Mouse (Mus musculus) left cerebral cortex, postnatal 25 days (tissue): ENCODE results near the gene Dlgap1. TPM values are rescaled to one million over a fixed set of nuclear protein-coding genes. Genes with fewer than 3 reads are reported as not detected.

Experiments used
- DNase-seq, 2 experiments: peaks; one replicate each; pipeline ENCODE4 v3.0.0; 2022; ENCODE audit warnings: low spot score in 2 of 2, mixed read lengths in 1 of 2
- intact Hi-C: fragments of 180-260 bp; cut with DNase I; formaldehyde crosslinking; loops from one replicate; pipeline ENCODE4 v1.15.1; 2025
- total RNA-seq, 2 experiments: library from RNA; stranded (reverse); gene quantifications; 2 replicates each; pipeline ENCODE4 v1.2.3; 2021

Dlgap1 gene
- total RNA-seq, 2 experiments from 2014 or later = 420 to 443 TPM

DNA sequence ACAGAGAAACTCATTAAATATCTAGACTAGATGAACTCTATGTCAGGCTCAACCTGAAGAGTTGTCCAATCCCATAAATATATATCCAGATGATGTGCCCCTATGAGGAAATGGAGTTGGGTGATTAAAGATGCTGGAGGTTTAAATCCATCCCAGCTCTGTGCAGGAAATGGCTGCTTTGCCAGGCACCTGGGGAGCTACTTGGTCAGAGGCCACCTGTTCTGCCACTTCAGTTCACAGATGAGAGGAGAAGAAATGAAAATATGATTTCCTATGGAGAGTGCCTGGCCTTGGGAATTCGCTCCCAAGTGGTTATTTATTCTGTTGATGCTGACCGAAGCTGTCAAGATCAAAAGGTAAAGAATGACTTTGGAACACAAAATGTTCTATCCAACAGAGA lies 160.3 kb downstream of the Dlgap1 start:
- no peak for DNase-seq
- intact Hi-C loops = no loop called here

DNA sequence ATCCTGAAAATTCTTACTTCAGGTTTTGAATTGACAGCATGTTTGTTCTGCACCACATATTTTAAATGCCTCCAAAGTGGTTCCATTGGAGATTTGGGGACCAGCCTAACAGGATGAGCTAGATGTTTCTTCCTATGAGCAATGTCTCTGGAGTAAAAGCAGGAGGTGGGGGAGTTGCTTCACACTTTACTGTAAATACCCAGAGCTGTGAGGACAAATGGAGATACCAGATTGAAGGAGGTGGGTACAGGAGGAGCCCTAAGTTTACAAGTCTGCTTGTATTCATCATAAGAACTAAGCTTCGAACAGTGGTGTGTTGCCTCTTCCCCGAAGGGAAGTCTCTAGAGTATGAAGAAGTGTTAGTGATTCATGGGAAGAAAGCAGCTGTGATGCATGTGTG lies 201.0 kb downstream of the Dlgap1 start:
- peak in 1 of 2 experiments; percentile 74 for DNase-seq
- intact Hi-C loops = no loop called here

DNA sequence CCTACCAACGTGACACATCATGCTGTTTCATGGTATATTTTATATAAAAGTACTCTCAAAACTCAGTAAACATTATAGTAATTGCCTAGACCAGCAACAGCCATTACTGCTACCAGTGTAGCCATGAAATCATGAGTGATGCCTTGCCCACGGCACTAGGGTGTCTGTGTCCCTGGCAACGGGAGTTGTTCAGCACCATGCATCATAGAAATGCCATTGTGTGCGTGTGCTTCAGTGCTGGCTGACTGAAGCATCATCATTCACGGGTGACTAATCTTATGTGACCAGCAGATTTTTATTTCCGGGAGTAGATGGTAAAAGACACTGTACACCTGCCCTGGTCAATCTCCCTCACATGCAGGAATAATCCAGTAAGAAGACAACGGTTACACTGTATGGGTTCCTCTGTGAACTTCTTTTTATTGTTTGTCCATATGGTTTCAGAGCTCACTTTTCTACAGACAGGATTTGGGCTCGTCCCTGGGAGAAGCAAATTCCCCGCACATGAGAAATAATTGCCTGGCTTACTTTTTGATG lies 203.7 kb downstream of the Dlgap1 start:
- intact Hi-C loops = no loop called here
- DNase-seq = no peak

DNA sequence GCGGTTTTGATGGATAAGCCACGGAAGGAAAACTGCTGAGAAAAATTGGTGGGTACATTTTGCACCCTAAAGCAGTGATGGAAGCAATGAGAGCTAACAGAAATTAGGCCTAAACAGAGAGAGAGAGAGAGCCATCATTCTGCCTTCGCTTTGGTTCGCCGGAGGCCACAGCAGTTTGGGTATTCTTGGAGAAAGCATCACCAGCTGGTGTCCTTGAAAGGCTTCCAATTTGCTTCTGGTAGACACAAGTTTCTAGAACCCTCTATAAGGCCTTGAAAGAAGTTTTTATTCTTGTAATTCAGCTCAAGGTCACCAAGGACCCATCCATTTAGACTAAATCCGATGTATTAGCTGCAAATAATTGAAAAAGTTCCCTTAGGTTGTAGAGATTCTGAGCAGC lies 205.0 kb downstream of the Dlgap1 start:
- intact Hi-C loops = no loop called here
- DNase-seq = peak in 1 of 2 experiments; percentile 24

DNA sequence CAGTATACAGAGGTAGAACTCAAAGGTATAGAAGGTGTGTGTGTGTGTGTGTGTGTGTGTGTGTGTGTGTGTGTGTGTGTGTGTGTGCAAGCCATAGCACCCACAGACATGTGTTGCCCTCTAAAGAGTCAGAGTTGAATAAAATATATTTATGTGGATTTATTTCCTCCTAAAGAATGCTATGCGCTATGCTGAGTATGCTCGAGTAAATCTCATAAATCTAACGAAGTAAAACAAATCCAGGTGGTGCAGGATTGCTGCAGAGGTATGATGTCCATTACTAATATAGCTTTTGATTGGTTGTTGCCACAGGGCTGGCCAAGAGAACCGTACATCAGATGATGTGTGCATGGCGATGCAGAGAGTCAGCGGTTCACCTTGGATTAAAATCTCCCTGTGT lies 222.4 kb downstream of the Dlgap1 start:
- DNase-seq = no peak
- intact Hi-C loops = no loop called here

DNA sequence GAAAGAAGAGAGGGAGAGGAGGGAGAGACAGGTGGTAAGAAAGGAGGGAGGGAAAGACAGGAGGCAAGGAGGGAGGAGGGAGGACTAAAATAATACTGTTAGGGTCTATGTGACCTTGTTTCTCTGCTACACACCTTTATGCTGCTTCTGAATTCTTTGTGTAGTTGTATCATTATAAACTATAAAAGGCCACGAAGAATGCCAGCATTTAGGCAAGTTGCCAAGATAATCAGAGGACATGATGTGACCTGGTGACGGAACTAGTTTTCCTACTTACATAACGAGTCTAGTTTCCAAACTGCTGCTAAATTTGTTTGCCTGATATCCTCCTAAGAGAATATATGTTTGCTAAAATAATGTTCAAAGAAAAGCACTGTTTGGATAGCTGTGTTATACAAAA lies 254.0 kb downstream of the Dlgap1 start:
- intact Hi-C loops = no loop called here
- DNase-seq = no peak

DNA sequence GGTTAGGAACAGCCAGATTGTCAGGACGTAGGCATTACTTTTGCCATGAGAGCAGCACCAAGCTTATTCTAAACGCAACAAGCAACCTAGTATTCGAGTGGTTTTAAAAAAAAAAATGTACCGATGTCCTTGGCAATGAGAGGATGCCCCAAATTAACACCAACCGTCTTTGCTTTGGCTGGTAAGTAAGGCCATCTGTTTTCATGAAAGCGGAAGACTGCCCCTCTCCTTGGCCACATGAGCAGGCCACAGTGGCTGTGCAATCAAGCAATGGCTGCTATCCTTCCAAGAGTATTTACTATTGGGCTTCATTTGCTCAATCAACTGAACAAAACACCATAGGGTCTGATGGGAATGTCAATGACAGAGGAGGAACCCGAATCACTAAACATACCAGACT lies 278.5 kb downstream of the Dlgap1 start:
- no peak for DNase-seq
- intact Hi-C loops = no loop called here

DNA sequence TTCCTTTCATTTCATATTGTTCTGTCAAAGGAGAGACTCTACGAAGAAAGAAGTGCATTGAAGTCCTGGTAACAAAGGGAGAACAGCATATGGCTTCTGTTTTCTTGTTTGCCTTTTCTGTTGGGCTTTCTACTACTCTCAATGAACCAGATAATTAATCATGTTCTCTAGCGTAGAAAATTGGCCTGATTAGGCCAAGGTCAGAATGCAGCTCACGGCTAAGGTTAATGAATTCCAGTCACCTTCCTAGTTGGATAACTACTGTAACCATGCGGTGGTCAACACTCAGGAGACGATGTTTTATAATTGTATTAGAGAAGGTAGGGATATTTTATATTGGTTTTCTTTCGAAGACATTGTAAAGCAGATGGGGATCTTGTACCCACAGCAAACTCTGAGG lies 279.4 kb downstream of the Dlgap1 start:
- DNase-seq = no peak
- intact Hi-C loops = no loop called here

DNA sequence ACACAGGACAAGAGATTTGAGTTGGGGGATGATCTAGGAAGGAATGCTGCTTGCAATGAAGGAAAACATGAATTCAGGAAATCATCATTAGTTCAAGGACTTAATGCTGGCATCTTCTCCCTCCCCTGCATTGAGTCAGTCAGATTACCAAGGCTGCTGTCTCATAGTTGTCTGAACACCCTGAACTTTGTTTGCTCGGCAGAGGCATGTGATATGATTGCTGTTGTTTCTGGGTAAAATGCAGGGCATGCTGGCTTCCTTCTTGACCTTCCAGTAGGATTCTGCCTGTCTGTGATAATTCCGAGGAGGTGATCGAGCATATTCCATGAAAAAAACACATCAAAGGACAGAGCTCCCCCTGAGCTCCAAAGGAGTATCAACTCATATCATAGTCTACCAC lies 283.6 kb downstream of the Dlgap1 start:
- DNase-seq = no peak
- intact Hi-C loops = no loop called here

DNA sequence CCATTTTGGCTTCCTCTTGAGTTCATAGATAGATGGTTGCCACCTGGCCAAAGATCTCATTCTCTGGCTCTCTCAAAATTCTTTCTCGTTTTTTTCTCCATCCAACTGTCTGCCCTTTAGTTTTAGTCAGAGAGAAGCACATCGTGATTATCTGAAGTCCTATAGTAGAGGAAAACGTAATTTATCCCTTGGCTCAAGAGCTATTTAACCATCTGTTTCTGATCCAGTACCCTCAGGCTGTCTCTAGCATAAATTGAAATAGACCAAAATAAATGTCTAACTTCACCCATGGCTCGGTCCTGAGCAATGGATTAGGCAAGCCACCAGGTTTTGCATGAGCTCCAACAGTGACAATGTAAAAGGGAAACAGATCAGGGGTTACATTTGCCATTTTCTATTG lies 287.5 kb downstream of the Dlgap1 start:
- intact Hi-C loops = no loop called here
- no peak for DNase-seq

DNA sequence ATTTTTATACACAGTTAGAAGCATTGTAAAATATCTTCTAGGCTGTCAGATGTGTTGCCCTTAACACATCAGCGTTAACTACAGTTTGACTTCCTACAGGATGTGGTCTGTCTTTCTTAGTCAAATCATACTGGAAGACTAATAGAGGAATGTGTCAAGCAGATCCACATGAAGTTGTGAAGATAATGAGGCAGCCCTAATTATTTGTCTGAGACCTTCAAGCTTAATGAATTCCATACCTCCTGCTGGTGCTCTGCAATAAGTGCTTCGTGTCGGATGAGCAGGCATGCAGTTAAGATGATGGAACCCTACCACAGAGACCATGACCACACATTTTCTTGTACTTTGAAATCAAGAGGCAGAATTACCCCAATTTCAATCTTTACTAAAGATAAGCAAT lies 294.3 kb downstream of the Dlgap1 start:
- intact Hi-C loops = no loop called here
- no peak for DNase-seq

DNA sequence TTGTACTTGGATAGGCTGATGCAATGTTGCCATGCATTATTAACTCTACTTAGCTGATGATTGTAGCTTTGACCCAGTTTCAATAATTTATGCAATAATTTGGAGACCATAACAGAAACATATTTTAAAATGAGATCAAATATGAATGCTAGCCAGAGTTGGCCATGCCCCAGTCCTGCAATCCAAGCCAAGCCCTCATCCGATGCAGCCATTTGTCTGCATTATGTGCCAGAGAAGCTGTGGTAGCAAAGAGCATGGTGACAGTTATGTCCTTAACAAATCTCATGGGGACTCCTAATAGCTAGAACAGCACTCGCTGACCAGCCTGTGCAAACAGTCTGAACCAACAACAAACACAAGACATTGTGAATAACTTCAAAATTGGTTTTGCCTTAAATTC lies 303.3 kb downstream of the Dlgap1 start:
- intact Hi-C loops = no loop called here
- no peak for DNase-seq

DNA sequence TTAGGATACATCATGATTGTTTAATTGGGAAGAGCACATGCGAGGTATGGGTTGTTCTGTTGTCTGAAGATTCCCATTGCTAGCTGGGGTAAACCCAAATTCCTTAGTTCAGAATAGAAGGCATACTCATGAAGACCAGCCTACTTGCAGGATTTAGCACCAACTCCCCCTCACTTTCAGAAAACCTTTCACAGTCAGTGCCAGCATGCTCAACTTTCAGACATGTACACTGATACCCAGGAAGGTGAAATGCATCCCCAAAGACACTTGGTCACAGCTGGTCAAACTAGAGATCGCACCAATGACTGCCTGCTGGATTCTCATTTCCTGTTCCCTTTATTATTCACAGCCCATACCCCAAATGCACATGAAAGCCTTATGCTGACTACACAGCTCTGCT lies 318.8 kb downstream of the Dlgap1 start:
- DNase-seq = peak in 1 of 2 experiments; percentile 6
- intact Hi-C loops = no loop called here

DNA sequence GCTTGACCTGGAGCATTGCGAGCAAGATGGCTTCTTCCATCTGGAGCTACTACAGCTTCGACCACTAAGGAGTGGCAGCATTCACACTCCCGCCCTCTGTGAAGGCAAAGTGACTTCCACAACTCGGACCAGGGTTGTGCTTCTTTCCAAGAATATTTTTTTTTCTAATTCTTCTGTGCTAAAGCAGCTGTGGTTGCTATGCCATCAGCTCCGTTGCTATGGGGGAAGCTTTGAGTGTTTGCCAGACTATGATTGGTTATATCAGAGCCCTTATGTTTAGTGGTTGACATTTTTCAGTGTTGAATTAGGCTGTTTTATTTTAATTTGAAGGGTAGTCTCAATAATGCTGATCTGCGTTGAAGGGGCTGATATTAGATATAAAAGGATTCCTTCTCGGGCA lies 325.2 kb downstream of the Dlgap1 start:
- intact Hi-C loops = no loop called here
- peak; percentile 41 to 57 for DNase-seq

DNA sequence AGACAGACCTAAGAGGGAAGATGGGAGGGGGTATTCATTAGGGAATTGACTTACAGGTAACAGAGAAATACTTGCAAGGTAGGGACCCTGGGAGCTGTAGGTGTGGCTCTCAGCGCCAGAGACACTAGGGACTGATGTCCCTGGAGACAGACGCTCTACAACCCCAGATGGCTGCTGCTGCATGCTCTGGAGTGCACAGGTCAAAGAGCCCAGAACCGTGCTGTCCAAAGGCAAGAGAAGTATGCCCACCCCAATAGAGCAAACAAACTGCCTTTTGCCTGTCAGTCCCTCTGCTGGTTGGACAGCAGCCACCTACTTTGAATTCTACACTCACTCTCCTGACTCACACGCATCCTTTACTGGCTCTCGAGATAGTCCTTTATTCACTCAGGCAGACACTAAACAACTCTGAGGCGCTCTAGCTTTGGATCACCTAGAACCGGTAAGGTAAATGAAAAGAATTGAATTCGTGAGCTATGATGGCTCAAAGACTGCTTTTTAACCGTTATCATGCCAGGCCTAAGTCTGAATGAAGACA lies 333.1 kb downstream of the Dlgap1 start:
- intact Hi-C loops = no loop called here

DNA sequence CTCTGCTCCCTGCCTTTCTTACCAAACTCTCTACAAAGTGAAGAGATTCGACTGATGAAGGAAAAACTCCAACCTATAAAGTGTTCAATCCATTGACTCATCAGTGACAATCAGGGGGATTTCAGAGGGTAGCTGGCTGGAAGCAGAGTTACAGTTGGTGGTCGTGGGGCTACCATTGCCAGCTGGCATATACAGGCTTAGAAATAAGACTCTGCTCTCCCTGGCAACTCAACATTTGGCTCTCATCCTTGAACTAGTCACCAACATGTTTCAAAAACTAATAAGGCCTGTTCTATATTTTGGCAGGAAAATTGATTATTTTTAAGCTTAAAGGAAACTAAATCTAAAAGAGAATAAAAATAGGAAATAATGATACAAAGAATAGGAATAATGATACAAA lies 333.8 kb downstream of the Dlgap1 start:
- DNase-seq = no peak
- intact Hi-C loops = no loop called here

More for the DNA sequence above, 333.1 kb downstream of the Dlgap1 start:
- peak in 1 of 2 experiments; percentile 61 for DNase-seq

DNA sequence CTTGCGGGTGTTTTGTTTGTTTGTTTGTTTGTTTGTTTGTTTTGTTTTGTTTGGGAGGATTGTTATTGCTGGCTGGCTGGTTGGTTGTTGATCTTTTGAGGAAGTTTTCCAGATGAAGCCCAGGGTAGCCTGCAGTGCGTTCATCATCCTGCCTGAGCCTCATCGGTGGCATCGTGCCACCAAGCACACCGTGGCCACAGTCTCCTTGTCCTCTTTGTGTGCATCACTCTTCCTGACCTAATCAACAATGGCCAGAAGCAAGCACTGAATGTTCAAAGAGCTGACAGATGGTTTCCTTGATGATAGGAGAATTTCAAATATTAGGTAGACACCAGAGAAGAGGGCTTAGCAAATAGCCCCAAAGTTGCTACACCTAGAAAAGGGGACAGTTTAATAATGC lies 336.1 kb downstream of the Dlgap1 start:
- DNase-seq = no peak
- intact Hi-C loops = no loop called here

DNA sequence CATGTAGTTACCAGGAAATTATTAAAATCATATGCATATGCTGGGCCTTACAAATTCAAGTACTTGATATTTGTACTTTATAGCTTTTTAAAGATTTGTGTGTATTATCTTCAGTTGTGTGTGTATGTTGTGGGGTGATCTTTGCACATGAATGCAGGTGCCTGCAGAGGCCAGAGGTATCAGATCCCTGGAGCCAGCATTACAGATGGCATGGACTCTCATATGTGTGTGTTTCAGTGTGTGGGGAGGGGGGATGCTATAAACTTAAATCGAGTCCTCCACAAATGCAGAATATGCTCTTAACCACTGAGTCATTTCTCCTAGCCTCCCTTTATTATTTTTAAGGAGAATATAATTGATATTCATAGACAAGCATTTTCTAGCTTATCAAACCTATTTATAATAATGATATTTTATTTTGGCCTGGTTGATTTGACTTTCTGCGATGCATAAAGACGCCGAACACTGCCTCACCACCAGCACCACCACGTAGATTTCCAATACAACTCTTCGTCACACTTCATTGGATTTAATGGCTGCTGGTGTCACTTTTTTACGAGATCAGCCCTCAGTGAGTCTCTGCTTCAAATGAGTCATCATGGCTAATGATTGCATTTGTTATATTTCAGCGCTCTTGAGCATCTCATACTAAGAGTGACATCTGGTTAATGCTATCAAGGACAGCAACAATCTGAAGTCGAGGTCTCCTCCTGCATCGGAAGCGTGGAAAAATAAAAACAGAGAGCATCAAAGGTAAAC lies 338.7 kb downstream of the Dlgap1 start:
- no peak for DNase-seq
- intact Hi-C loops = no loop called here

DNA sequence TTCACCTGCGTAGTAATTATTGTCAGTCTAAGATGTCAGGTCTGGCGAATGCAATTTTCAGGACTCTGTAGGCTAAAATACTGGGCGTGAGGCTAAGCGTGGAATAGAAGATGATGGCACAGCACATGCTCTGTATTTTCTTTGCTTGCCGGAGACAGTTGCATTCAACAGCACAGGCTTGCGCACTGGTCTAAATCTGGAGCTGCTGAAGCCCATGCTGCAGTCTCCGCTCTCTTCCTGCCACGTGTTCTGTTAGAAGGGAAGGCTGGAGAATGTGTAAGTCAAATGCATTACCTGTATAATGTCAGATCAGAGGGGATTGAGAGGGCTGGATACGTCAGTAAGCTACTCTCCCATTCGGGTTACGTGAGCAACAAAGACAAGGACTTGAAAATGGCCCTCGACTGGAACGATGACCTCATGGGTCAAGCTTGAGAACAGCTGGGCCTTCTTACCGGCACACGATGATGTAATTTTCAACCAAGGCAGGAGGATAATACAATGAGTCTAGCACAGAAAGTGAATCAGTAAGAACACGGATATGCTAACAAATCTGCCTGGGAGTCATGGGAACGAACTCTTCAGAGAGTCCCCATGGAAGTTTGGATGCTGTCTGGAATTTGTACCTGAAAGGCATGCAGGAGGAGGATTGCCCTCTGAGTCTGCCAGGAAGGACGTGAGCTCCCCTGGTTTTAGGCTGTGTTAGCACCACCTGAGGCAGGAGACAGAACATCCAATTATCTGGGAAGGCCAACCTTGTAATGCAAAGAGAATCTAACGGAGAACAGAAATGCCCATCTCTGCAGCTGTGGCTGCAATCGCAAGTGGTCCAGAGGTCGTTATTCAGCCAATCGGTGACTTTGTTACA lies 339.7 kb downstream of the Dlgap1 start:
- peak in 1 of 2 experiments; percentile 76 for DNase-seq
- intact Hi-C loops = no loop called here

DNA sequence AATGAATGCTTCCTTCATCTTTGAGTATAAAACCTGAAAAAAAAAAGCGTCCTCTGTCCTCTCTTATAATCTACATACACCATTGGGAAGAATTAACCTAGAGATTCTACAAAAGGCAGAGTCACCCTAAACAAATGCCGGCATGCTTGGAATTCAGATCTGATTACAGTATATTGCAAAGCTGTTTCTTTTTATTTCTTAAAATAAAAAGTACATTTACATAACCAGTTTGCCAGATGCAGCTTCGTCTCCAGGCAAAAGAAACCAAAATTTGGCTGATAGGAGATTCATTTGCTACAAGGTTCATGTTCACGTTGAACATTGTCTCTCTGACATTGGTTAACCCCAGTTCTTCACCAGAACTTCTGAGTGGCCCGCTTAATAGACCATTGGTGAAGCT lies 347.5 kb downstream of the Dlgap1 start:
- DNase-seq = peak in 1 of 2 experiments; percentile 47
- intact Hi-C loops = no loop called here
